Mouse (Mus musculus) thymus, postnatal 0 days (tissue): Measurements from ENCODE around the gene Gnas. TPM values are rescaled to one million over a fixed set of nuclear protein-coding genes. Genes with fewer than 3 reads are reported as not detected.
A peak's percentile ranks its signal among the peaks of the same experiment; 100 is the strongest.
"Not testable (repeated sequence)": the region's sequence is repeated elsewhere in the genome, so short reads cannot be mapped to it uniquely, and the experiment has no call there.

Source experiments
- DNase-seq: peaks from one replicate; pipeline ENCODE4 v3.0.0-alpha.2; 2015; ENCODE audit warnings: low spot score
- polyA plus RNA-seq: library from polyadenylated mRNA; unstranded; fragments of >200 nt; fragmentation: Nextera tagmentation; extraction: Ambion mirVana; gene quantifications from 2 replicates; pipeline ENCODE4 v1.2.1, GENCODE M21; 2015

The Gnas gene
- polyA plus RNA-seq, 1 experiment from 2014 or later = 679 TPM

DNA sequence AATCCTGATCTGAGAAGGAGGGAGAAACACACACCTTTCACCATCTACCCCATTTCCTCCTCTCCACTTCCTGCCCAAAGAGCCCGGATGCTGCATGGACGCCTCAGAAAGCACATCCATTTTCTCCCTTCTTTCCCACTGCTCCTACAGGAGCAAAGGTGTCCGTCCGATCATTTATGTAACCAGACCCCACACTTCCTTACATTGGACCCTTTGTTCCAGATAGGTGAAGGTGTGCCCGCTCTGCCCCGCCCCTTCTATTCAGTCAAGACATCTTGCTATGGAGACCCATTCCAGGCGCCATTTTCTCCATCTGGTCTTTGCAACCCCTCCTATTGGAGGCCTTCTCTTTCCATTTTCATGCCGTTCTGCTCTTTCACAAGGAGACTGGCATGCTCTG, 10.3 kb downstream of the Gnas start:
- peak; percentile 38 for DNase-seq

DNA sequence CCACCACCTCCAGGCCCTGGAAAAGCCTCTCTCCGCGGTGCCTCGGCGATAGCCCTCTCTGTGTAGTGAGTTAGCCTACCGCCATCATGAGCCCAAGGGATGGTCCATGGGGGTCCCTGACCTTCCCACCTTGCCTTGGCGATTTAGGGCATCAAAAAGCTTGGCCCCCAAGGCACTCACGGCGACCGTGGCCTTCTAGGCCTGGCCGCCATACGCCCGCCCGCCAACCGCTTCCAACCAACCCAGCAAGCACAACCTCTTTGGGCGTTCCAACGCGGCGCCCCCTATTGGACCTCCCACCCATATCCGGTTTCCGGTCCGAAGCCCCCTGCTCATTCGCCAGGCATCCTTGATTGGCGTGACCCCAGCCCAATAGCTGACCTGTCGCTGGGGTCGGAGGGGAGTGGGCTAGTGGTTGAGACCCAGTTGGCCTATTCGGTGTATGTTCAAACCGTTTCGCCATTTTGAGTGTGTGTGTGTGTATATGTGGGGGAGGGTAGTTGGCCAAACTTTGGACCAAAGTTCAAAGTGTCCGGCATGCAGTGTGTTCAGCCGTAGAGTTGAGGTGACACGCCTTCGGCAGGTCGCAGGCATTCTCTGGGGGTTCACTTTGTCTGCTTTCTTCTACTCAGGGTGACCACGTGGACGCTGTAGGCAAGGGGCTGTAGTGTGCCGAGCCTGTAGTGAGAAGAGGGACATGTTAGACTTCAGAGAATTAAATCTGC, 11.2 kb downstream of the Gnas start:
- DNase-seq = peak; percentile 89

DNA sequence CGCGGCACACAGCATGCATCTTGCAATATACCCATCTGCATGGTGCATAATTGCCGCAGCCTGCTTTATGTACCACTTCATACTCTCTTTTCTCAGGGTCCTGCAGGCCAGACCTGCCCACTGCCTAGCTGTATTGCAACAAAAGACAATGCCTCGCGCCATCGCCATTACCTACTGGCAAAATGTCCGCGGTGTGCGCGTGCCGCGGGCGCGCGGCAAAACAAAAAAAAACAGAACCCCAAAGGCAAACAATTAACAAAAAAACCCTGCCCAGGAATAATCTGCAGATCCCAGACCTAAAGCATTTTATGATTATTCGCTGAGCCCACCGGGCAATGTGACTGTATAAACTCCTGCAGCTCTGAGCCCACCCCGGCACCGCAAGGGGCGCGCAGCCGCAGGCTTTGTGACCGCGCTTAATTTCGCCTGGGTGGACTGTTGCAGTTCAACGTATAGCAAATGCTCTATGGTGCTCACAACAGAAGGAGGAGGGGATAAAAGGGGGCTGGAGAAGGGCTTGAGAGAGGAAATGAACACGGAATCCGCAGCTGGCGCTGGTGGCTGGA, 11.9 kb downstream of the Gnas start:
- no peak for DNase-seq

DNA sequence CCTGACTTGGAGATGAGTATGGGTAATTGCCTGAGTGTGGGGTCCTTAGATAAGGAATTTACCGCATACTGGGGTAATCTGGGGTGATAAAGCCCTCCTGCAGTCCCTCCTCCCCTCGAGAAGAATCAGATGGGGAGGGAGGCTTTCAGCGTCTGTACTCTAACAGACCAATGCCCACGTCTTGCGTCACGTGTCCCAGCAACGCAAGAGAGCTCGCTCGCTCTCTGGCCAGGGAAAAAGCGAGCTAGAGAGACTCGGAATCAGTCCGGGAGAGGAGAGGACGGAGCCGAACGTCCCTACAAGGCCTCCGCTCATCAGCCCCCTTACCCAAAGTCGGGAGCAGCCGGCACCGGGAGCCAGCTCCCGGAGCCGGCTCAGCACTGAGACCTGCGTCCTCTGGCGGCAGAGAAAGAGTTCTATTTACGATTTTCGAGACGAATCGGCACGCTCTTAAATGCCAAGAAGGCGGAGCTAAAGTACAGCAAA, 13.0 kb downstream of the Gnas start:
- DNase-seq = peak; percentile 47

DNA sequence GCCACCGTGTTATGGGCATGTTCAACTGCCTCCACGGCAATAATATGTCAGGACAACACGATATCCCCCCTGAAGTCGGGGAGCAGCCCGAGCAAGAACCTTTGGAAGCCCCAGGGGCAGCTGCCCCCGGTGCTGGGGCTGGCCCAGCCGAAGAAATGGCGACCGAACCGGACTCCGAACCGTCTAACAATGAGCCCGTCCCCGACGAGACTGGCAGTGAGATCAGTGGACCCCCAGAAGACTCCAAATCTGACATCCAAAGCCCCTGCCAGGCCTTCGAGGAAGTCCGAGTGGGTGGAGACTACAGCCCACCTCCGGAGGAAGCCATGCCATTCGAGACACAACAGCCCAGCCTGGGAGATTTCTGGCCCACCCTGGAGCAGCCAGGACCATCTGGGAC, 13.7 kb downstream of the Gnas start:
- no peak for DNase-seq

DNA sequence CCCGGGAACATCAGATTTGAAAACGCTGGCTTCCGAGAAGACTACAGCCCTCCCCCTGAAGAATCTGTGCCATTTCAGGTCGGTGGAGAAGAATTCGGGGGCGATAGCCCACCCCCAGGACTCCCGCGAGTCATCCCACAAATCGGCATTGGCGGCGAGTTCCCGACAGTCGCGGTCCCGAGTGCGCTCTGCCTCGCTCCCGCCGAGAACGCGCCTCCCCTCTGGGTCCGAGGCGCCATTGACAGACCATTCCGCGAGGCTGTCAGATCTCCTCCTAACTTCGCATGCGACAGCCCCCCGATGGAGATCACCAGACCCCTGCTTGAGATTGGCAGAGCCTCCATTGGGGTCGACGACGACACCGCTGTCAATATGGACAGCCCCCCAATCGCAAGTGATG, 14.4 kb downstream of the Gnas start:
- DNase-seq = no peak

DNA sequence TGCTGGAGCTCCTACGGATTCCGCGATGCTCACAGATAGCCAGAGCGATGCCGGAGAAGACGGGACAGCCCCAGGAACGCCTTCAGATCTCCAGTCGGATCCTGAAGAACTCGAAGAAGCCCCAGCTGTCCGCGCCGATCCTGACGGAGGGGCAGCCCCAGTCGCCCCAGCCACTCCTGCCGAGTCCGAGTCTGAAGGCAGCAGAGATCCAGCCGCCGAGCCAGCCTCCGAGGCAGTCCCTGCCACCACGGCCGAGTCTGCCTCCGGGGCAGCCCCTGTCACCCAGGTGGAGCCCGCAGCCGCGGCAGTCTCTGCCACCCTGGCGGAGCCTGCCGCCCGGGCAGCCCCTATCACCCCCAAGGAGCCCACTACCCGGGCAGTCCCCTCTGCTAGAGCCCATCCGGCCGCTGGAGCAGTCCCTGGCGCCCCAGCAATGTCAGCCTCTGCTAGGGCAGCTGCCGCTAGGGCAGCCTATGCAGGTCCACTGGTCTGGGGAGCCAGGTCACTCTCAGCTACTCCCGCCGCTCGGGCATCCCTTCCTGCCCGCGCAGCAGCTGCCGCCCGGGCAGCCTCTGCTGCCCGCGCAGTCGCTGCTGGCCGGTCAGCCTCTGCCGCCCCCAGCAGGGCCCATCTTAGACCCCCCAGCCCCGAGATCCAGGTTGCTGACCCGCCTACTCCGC, 15.1 kb downstream of the Gnas start:
- no peak for DNase-seq

DNA sequence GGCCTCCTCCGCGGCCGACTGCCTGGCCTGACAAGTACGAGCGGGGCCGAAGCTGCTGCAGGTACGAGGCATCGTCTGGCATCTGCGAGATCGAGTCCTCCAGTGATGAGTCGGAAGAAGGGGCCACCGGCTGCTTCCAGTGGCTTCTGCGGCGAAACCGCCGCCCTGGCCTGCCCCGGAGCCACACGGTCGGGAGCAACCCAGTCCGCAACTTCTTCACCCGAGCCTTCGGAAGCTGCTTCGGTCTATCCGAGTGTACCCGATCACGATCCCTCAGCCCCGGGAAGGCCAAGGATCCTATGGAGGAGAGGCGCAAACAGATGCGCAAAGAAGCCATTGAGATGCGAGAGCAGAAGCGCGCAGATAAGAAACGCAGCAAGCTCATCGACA, 15.6 kb downstream of the Gnas start:
- DNase-seq = no peak

DNA sequence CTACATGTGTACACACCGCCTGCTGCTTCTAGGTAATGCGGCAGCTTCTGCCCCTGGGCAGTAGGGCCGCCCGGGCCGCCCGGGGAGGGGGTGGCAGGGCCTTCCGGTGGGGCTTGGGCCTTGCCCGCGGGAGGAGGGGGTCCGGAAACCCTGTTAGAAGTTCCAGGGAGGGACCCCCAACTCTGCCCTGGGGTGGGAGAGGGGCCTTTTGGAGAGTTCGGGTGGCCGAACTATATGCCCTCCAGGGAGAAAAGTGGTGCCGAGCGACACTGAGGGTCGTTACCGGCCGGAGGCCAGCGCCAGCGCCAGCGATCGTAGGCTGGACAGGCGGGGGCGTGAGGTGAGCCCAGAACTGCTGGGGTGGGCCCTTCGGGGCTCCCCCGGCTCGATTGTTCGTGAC, 16.1 kb downstream of the Gnas start:
- no peak for DNase-seq

DNA sequence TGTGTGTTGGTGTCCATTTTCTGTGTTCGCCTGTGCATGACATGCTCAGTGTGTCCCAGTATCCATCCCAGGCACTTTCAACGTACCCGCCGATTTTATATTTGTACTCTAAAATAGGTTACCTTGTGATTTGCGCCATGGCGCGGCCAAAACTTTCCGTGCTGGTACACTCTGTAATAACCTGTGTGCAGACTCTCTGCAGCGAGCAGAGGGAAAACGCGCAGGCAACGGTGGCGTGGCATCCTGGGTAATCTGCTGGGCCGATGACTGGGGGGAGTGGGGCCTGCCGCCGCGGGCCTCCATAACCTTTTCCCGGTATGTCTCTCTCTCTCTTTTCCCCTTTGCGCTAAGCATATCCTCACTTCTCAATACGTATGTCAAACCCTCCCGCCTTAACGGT, 16.5 kb downstream of the Gnas start:
- DNase-seq = no peak

DNA sequence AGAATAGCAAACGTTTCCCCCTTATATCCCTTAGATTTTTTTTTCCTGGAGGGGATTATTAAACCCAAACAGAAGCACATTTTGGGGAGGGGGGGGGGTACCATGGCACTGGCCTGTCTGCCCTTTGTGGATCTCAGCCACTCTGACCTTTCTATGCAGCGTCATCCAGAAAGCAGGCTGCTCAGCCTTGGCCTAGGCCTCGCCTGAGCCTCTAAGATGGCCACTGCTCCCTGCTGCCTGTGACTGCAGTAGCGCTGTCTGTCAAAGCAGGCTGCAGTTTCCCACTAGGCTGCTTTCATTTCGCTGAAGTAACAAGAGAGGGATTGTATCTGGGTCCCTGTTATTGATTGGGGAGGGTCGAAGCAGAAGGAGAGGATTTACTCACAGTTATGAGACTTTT, 18.4 kb downstream of the Gnas start:
- DNase-seq = no peak

DNA sequence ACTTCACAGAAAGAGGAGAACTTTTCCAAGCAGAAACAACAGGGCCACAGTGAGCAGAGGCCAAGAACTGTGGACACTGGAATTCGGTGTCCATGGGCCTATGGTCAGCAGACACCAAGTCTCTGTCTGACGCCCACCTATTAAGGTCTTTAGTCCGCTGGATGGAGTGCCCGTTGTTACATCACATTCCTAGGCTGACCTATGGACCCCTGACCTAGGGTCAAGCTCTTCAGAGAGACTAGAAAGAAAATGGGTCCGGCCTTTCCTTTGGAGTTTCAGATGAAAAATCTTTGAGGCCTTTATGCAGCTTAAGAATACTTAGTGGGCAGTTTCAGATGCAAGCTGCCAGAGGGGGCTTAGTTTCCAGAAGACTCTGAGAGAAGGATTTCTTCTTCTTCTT, 21.5 kb downstream of the Gnas start:
- no peak for DNase-seq

DNA sequence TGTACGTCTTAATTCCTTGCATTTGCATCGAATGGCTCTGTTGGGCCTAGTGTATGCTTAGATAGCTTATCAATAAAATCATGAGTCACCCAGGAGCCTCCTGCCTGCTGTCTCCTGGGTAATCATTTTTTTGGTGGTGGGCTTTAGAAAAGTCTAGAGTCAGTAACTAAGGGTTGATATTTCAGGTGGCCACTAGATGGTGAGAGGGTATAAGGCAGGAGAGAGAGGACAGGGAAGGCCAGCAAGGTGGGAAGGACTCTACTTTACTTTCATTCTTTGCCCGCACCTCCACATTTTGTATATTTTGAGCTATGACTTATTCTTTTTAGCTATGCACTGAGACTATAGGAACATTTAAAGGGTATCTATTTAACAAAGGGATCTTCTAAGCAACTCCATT, 23.8 kb downstream of the Gnas start:
- no peak for DNase-seq

DNA sequence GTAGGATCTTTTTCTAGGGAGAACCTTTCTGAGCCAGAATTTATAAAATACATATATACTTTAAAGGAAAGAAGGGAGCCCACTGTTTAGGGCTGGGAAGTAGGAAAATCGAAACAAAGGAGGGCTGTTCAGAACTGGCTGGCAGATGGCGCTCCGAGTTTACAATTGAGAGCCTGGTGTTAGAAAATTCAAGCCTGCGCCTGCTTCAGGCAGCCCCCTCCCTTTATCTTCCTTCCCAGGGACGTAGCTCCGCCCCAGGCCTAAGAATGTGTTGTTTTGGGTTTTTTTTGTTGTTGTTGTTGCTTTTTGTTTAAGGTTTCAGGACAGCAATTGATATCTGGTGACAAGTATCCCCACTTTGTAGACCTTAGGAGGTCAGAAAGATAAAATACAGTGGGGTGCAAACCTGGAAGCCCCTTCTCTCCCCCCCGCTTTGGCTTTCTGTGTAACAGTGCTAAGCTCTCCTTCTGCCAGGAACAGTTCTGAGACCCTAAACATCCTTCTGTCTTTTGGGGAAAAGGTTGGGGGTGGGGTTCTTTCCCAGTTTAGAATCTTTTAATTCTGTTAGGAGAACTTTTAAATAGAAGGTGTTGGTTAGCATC, 26.9 kb downstream of the Gnas start:
- peak; percentile 51 for DNase-seq

DNA sequence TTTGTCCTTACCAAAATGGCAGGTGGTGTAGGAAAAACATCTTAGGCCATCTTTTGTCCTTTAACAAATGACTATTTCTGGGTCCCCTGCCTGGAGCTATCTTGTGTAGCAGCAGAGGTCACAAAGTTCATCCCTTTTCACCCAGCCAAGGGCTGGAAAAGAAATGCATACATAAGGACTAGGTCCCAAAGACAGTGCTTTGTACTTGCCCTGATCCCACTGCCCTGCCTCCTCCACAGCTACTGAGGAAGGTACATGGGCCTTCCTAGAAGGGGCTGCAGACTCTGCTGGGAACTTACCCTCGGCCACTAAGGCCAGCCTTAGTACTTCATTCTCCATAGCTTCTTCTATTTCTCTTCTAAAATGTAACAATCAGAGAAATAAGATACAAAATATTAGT, 27.5 kb downstream of the Gnas start:
- DNase-seq = no peak

DNA sequence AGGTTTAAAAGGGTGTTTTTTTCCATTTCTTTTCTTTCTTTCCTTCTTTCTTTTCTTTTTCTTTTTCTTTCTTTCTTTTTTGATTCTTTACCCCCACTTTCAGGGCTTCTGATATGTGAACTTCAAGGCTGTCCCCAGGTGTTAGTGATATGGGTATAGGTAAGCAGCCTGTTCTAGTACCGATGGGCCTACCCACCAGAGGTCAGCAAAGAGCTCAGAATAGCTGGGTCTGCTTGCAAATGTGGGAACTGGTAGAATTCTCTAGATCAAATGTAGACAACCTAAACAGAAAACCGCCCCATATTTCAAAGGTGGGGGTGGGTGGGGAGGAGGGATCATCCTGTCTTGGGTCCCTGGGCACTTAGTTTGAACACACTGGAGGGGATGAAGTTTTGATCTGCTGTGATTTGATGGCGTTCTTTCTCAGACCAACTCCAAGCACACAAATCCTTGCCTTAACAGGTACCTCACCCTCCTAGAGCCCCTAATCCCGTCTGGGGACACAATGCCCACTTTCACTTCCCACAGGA, 28.1 kb downstream of the Gnas start:
- peak; percentile 83 for DNase-seq

DNA sequence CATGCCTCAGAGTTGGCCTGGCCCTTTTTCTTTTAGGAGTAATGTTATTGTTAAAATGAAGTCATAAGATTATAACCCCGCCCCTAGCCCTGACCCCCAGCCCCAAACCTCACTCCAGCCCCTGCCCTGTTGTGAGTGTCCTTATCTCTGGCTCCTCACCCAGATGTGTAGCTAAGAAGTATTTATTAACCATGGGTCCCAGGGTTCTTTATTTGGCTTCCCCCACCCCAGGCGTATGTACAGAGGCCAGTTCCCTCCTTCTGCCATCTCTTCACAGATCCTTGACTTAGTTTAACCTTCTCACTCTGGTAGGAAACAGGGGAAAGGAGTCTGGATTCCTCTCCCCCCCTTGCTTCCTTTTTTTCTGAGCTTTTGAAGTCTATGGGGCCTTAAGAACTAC, 28.5 kb downstream of the Gnas start:
- no peak for DNase-seq

DNA sequence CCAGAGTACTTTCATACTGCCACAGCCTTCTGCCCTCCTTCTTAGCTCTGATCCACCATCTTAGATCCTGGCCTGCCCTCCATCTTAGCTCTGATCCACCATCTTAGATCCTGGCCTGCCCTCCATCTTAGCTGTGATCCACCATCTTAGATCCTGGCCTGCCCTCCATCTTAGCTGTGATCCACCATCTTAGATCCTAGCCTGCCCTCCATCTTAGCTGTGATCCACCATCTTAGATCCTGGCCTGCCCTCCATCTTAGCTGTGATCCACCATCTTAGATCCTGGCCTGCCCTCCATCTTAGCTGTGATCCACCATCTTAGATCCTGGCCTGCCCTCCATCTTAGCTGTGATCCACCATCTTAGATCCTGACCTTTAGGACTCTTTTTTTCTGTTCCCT, 31.3 kb downstream of the Gnas start:
- not testable (repeated sequence) for DNase-seq

DNA sequence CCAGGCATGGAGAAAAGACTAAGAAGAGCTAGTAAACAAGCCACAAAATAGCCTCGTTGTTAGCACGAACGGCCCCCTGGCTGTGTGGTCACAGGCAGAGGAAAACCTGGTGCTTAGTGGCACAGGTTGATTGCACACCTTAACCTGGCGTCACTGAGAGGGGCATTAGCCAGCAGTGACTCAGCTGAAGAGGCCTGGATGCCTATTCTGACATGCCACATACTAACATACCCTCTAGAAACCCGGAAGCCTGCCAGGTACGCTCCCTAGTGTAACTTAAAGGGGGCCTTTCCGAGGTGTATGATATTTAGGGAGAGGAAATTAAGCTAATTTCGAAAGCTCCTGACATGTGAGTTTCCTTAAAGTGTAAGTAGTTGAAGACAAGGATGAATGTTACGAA, 32.5 kb downstream of the Gnas start:
- DNase-seq = no peak

DNA sequence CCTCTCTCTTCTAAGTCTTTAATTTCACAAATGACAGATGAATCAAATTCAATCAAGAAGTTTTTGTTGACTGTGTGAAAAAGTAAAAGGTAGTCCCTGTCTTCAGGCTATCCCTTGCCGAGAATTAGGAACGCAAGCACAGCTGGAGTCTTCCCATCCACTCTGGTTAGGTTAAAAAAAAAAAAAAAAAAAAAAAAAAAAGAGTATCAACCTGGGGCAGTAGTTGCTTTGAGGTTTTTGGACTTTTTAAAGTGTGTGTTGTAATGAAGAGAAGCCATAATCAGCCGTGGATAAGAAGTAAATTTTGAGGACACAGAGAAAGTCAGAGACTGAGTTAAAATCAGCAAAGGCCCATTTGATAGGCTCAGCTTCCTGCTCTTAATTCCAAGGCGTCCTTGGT, 41.9 kb downstream of the Gnas start:
- no peak for DNase-seq

DNA sequence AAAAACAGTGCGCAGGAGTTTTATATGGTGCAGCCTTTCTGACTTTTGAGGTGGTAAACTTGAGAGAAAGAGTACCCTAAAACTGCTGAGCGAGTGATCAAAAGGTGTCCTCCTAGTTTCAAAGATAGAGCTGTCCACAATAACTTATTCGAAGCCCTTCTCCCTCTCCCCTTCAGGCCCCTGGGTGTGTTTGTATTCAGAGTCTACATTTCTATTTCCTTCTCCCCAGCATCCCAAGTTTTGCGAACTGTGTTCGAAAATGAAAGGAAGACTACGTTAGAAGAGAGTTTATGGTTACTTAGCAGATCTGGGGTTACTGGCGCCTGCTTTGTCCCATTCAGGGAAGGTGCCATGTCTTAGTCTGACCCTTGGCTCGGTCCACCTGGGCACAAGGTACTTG, 42.4 kb downstream of the Gnas start:
- DNase-seq = no peak

DNA sequence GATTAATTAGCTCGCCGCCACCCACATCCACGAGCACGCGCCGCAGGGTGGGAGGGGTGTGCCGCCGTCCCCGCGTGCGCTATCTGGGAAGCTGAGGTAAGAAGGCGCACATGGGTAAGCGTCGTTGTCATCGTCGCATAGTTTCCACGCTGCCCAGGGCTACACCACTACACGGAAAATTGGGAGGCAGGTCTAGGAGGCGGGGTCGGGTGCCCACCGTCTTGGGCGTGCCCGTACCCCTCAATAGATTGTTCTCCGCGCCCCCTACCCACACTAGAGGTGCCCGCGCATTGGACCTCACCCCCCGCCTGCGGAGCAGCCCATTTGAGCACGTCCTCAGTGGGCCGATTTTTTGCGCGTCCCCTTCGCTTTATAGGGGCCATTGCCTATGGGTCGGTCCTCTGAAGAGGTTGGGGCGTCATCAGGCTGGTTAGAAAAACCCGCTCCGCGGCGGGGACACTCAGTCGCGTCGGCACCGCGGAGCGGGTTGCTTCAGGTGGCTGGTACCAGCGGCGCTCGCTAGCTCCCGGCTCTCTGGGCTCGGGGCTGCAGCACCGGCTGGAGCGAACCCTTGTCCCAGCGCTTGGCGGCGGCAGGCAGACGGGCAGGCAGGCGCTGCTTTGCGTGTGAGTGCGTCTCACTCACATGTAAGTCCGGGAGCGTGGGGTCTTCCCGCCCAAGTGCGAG, 43.3 kb downstream of the Gnas start:
- DNase-seq = peak; percentile 78
